Mouse (Mus musculus) heart, postnatal 0 days (tissue): Measurements from ENCODE around the gene Olfr1393. TPM values are rescaled to one million over a fixed set of nuclear protein-coding genes. Genes with fewer than 3 reads are reported as not detected.

Experiments used
- ATAC-seq: fragments of 200-750 bp; cut with Nextera tagmentation; 2 replicates; pipeline ENCODE4 v1.8.0; 2017; ENCODE audit warnings: low read depth, moderate number of reproducible peaks, moderate library complexity; ENCODE audit not compliant: insufficient read depth
- DNase-seq: peaks from one replicate; pipeline ENCODE4 v3.0.0-alpha.2; 2016; ENCODE audit warnings: low spot score
- H3K27ac ChIP-seq: fragments of 300-500 bp; sonication (generic); 2 replicates; pipeline ENCODE4 v1.5.1; 2014; ENCODE audit warnings: low read depth, mild to moderate bottlenecking
- H3K27me3 ChIP-seq: fragments of 300-500 bp; sonication (generic); 2 replicates; pipeline ENCODE4 v1.6.1; 2014; ENCODE audit warnings: low read length, mixed read lengths; ENCODE audit not compliant: control insufficient read depth, insufficient read depth
- H3K36me3 ChIP-seq: fragments of 300-500 bp; sonication (generic); replicated peaks from 2 replicates; pipeline ENCODE4 v1.6.1; 2014; ENCODE audit warnings: low read length, mixed read lengths; ENCODE audit not compliant: control insufficient read depth, insufficient read depth
- H3K4me1 ChIP-seq: fragments of 300-500 bp; sonication (generic); 2 replicates; pipeline ENCODE4 v1.6.1; 2014; ENCODE audit warnings: antibody characterized with exemption; ENCODE audit not compliant: control insufficient read depth, insufficient read depth
- H3K4me2 ChIP-seq: fragments of 300-500 bp; sonication (generic); 2 replicates; pipeline ENCODE4 v1.6.1; 2014; ENCODE audit warnings: low read depth, mild to moderate bottlenecking, low read length, moderate library complexity
- H3K4me3 ChIP-seq: fragments of 300-500 bp; sonication (generic); 2 replicates; pipeline ENCODE4 v1.5.1; 2014; ENCODE audit warnings: low read depth, low read length
- H3K9ac ChIP-seq: fragments of 300-500 bp; sonication (generic); replicated peaks from 2 replicates; pipeline ENCODE4 v1.6.1; 2014; ENCODE audit warnings: low read depth, low read length, mixed read lengths
- H3K9me3 ChIP-seq: fragments of 300-500 bp; sonication (generic); replicated peaks from 2 replicates; pipeline ENCODE4 v1.6.1; 2016; ENCODE audit warnings: low read length; ENCODE audit not compliant: control insufficient read depth
- CTCF ChIP-seq: IDR thresholded peaks from 2 replicates; pipeline ENCODE4 v1.5.1; 2016; ENCODE audit warnings: antibody characterized with exemption, control low read depth, low read depth
- EP300 ChIP-seq: IDR thresholded peaks from 2 replicates; pipeline ENCODE4 v1.6.1; 2016; ENCODE audit warnings: antibody characterized with exemption, low read depth
- WGBS: fragments of 180-500 bp; shearing (Covaris S2); extraction: QIAGEN DNeasy Blood & Tissue Kit; methylation state at CpG from one replicate; pipeline ENCODE4 v1.1.7; 2014; 5-methylcytosine and 5-hydroxymethylcytosine counted together
- polyA plus RNA-seq: library from polyadenylated mRNA; unstranded; fragments of >200 nt; fragmentation: Nextera tagmentation; extraction: Ambion mirVana; gene quantifications from 2 replicates; pipeline ENCODE4 v1.2.1, GENCODE M21; 2015
- total RNA-seq: library from RNA; depleted of rRNA; stranded (reverse); fragments of >200 nt; gene quantifications from 2 replicates; pipeline ENCODE4 v1.2.3, GENCODE M21; 2014; ENCODE audit warnings: low replicate concordance

The Olfr1393 gene
- total and polyA plus RNA-seq, 2 experiments from 2014 or later = 0.30 TPM; not detected in 1

DNA sequence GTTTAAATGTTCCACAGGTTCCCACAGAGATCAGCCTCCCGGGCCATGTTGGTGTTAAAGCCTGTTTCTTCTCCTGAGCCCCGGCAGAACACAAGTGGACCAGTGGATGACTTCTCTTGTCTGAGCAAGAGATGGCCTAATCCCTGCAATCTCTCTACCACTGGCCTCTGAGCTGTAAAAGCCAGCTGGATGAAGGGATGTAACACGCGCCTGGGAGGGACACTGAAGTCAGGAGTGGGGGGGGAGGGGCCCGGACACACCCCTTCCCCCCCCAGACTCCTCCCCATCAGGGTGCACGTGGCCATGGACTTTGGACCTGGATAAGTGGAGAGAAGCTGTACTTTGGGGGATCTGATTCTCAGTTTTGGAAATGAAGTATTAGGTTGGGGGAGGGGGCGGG is 32.9 kb upstream of the Olfr1393 start:
- Histone ChIP-seq H3K36me3 (no peaks in the 10 kb centered on the region), H3K4me3 (peak overlapping the region; percentile 77), H3K9me3 (no peaks in the 10 kb centered on the region), H3K4me2 (peak overlapping the region; percentile 73), H3K4me1 (peaks cover 50% of the 10 kb centered on the region), H3K27me3 (no peaks in the 10 kb centered on the region), H3K9ac (0 out of 2 replicates have a peak overlapping the region, but pooled peaks have one; percentile 0), H3K27ac (peak overlapping the region; percentile 97)
- DNase-seq = no peak
- ATAC-seq = no peak
- WGBS = 17% methylated on average over 7 of the region's 7 CpGs
- TF ChIP-seq EP300 = no peak
- TF ChIP-seq CTCF = no peak

- Histone ChIP-seq H3K4me1 (peaks cover 51% of the 10 kb centered on the region), H3K4me2 (peak overlapping the region; percentile 73), H3K9me3 (no peaks in the 10 kb centered on the region), H3K36me3 (no peaks in the 10 kb centered on the region), H3K27ac (peak overlapping the region; percentile 97), H3K27me3 (no peaks in the 10 kb centered on the region), H3K4me3 (peak overlapping the region; percentile 6; the same call in 1 of the 2 replicates), H3K9ac (no peak overlapping the region)
- WGBS = 22% methylated on average over 12 of the region's 12 CpGs
- ATAC-seq = no peak
- no peak for TF ChIP-seq CTCF
- DNase-seq = no peak
Observed at GRCm38 (mm10) chr11:49245634-49246415, 32.3 kb upstream of the Olfr1393 start.

DNA sequence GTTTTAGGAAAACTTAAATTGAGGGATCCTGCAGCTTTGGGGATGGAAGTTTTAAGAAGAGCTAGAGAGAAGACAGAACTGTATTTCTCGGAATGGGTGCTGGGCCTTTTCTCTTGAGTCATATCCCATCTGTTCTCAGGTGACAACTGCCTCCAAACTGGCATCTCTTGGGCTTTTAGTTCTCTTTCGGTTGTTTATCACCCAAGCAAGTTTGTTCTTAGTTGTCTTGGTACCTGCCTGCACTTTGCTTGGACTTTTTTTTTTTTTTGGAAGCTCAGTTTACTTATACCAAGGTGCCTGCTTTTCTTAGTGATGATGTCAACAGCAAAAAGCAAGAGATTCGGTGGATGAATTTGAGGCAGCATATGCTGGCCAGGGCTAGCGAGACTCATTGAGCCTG is 31.6 kb upstream of the Olfr1393 start:
- Histone ChIP-seq H3K36me3 (no peaks in the 10 kb centered on the region), H3K4me2 (no peak overlapping the region), H3K9ac (no peak overlapping the region), H3K27ac (no peak overlapping the region), H3K4me3 (no peak overlapping the region), H3K9me3 (no peaks in the 10 kb centered on the region), H3K27me3 (no peaks in the 10 kb centered on the region), H3K4me1 (peaks cover 57% of the 10 kb centered on the region)
- no peak for ATAC-seq
- WGBS = 80% methylated on average over 4 of the region's 4 CpGs
- TF ChIP-seq CTCF = no peak
- no peak for TF ChIP-seq EP300
- no peak for DNase-seq

- no peaks in the 10 kb centered on the region for H3K9me3 ChIP-seq
- peak overlapping the region; percentile 14; the same call in 1 of the 2 replicates for H3K4me2 ChIP-seq
- H3K36me3 ChIP-seq = peaks cover 6% of the 10 kb centered on the region; the same call in 1 of the 2 replicates
- peak overlapping the region; percentile 26; the same call in 1 of the 2 replicates for H3K27ac ChIP-seq
- DNase-seq (no peak), ATAC-seq (no peak)
- 47% methylated on average over 2 of the region's 2 CpGs for WGBS
- TF ChIP-seq EP300 = no peak
- TF ChIP-seq CTCF = no peak
- no peaks in the 10 kb centered on the region for H3K27me3 ChIP-seq
- H3K4me1 ChIP-seq = peaks cover 64% of the 10 kb centered on the region
- no peak overlapping the region for H3K9ac ChIP-seq
- no peak overlapping the region for H3K4me3 ChIP-seq
Observed at GRCm38 (mm10) chr11:49247255-49247654, 30.8 kb upstream of the Olfr1393 start.

DNA sequence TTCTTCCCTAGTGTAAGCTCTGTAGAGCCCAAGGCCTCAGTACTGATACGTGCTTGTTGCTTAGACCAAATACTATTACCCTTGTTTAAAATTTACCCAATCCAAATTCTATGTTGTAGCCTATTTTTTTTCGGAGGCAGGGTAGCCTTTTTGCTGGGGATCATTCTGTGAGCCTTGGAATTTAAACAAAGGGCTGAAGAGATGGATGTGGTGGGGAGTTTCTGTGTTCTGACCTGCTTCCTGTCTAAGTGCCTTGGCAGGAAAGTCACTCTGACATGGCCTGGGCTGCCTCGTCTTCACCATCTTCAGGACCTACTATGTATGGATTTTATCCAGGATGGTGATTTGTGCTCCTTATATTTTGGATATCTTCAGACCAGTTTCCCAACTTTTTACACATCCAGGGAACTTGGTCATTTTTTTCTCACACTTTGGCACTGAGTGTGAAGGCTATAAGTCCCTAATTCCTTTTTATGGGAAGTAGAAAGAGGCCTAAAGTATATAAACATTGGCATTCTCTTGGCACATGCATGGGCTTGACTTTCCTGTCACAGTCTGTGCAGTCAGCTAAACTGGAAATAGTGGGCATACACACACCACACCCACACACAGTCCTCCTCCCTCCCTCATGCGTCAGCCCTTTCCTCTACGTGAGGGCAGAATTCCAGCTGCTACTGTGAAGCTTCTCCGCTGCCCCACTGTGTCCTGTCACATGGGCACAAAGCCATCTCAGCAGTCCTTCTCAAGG is 29.7 kb upstream of the Olfr1393 start:
- DNase-seq (peak; percentile 67), ATAC-seq (no peak)
- Histone ChIP-seq H3K27ac (peak overlapping the region; percentile 97), H3K4me3 (no peak overlapping the region), H3K36me3 (peaks cover 15% of the 10 kb centered on the region; the same call in 1 of the 2 replicates), H3K27me3 (no peaks in the 10 kb centered on the region), H3K4me1 (peaks cover 69% of the 10 kb centered on the region), H3K9ac (no peak overlapping the region; the same call in 1 of the 2 replicates), H3K4me2 (peak overlapping the region; percentile 18; the same call in 1 of the 2 replicates), H3K9me3 (no peaks in the 10 kb centered on the region)
- WGBS = 37% methylated on average over 6 of the region's 6 CpGs
- no peak for TF ChIP-seq EP300
- TF ChIP-seq CTCF = no peak
